22 mouse cellular contexts compared by ENCODE assay signal in genomic region chr9:66488786-66489185, GRCm38 (mm10). TPM values are rescaled to one million over a fixed set of nuclear protein-coding genes. Genes with fewer than 3 reads are reported as not detected.
DNase-seq lines count a peak whose midpoint lies in the region; ATAC-seq and TF ChIP-seq lines count a peak whose summit lies in the region.
"Had no signal": no experiment of that assay in that cellular context is flagged by ENCODE, and none has a peak within 500 bp of the region (broad histone marks: within the 10 kb centered on the region; RNA-seq: fewer than 3 reads in every experiment).

No protein-coding gene starts in this region.

- no peak for TF ChIP-seq CTCF in kidney, postnatal 0 days (IDR thresholded peaks at IDR 0.05; ENCODE audit: low read depth)

- no peak for ATAC-seq in heart, embryonic 12.5 days (ENCODE audit: insufficient number of reproducible peaks, low FRiP score)
- peak; percentile 46; the same call in 1 of the 2 replicates for ATAC-seq in kidney, embryonic 16.5 days (ENCODE audit: low FRiP score, low TSS enrichment)
- ATAC-seq in kidney, embryonic 14.5 days (ENCODE audit: low FRiP score, low TSS enrichment) = no peak
- ATAC-seq in kidney, postnatal 0 days (replicated peaks; ENCODE audit: low FRiP score, low read depth) = no peak
- ATAC-seq: activated CD4-positive, CD25-positive, alpha-beta regulatory T cell, adult 4 months; CD4-positive, CD25-positive, alpha-beta regulatory T cell, adult 4 months; Patski had no signal

- H3K27me3 ChIP-seq in heart, embryonic 12.5 days (replicated peaks) = no peaks in the 10 kb centered on the region
- no peaks in the 10 kb centered on the region for H3K27me3 ChIP-seq in kidney, embryonic 16.5 days (ENCODE audit: insufficient read depth, low read length)
- H3K27me3 ChIP-seq in kidney, embryonic 14.5 days (ENCODE audit: control insufficient read depth, insufficient read depth, low read length) = no peaks in the 10 kb centered on the region
- no peaks in the 10 kb centered on the region for H3K27me3 ChIP-seq in kidney, postnatal 0 days (ENCODE audit: insufficient read depth, low read length)
- H3K27me3 ChIP-seq: CH12.LX, Patski had no signal

- no peaks in the 10 kb centered on the region for H3K9me3 ChIP-seq in heart, embryonic 12.5 days (replicated peaks)
- H3K9me3 ChIP-seq in kidney, embryonic 16.5 days (ENCODE audit: low read length) = no peaks in the 10 kb centered on the region
- no peaks in the 10 kb centered on the region for H3K9me3 ChIP-seq in kidney, embryonic 14.5 days (ENCODE audit: control insufficient read depth, low read length)
- no peaks in the 10 kb centered on the region for H3K9me3 ChIP-seq in kidney, postnatal 0 days (replicated peaks; ENCODE audit: low read length)
- H3K9me3 ChIP-seq: G1E had no signal

- intact Hi-C loops in heart, postnatal 14 days (cut with DNase I) = no loop called here

- H3K27ac ChIP-seq in heart, embryonic 12.5 days (ENCODE audit: poor library complexity, severe bottlenecking) = peak overlapping the region; percentile 27; the same call in 1 of the 2 replicates
- no peak overlapping the region for H3K27ac ChIP-seq in kidney, embryonic 16.5 days (ENCODE audit: low read length)
- H3K27ac ChIP-seq in kidney, embryonic 14.5 days (ENCODE audit: low read depth, low read length) = no peak overlapping the region
- no peak overlapping the region for H3K27ac ChIP-seq in kidney, postnatal 0 days

- H3K36me3 ChIP-seq in heart, embryonic 12.5 days = peaks cover 81% of the 10 kb centered on the region
- H3K36me3 ChIP-seq in kidney, embryonic 16.5 days (ENCODE audit: insufficient read depth, low read length) = peaks cover 59% of the 10 kb centered on the region
- H3K36me3 ChIP-seq in kidney, embryonic 14.5 days (ENCODE audit: control insufficient read depth, insufficient read depth, low read length) = peaks cover 81% of the 10 kb centered on the region
- H3K36me3 ChIP-seq in kidney, postnatal 0 days (ENCODE audit: insufficient read depth, low read length) = peaks cover 47% of the 10 kb centered on the region

- no peak overlapping the region for H3K4me3 ChIP-seq in heart, embryonic 12.5 days
- no peak overlapping the region for H3K4me3 ChIP-seq in kidney, embryonic 16.5 days (ENCODE audit: low read length)
- no peak overlapping the region for H3K4me3 ChIP-seq in kidney, embryonic 14.5 days (ENCODE audit: low read length)
- H3K4me3 ChIP-seq in kidney, postnatal 0 days (replicated peaks; ENCODE audit: low read depth, low read length) = no peak overlapping the region

- no peak overlapping the region for H3K9ac ChIP-seq in heart, embryonic 12.5 days
- H3K9ac ChIP-seq in kidney, embryonic 16.5 days (replicated peaks; ENCODE audit: low read length) = no peak overlapping the region
- H3K9ac ChIP-seq in kidney, embryonic 14.5 days (ENCODE audit: low read depth, low read length) = no peak overlapping the region
- no peak overlapping the region for H3K9ac ChIP-seq in kidney, postnatal 0 days (ENCODE audit: low read depth, low read length)

- peak; percentile 29 for DNase-seq in adrenal gland, adult 2 months
- DNase-seq in adrenal gland, postnatal 14 days = no peak
- DNase-seq in heart, postnatal 14 days = no peak
- peak; percentile 54 for DNase-seq in kidney, postnatal 0 days (ENCODE audit: low spot score)
- no peak for DNase-seq in kidney, postnatal 4 days
- DNase-seq: adrenal gland, adult 8-10 months; adrenal gland, postnatal 10 days; adrenal gland, postnatal 25 days; adrenal gland, postnatal 36 days; B cell, adult 2 months; cerebellum, adult 11 months; cerebellum, adult 11-12 months; cerebellum, adult 18-20 months; cerebellum, adult 2 months had no signal

- no peak overlapping the region for H3K4me2 ChIP-seq in heart, embryonic 12.5 days
- no peak overlapping the region for H3K4me2 ChIP-seq in kidney, embryonic 16.5 days (replicated peaks; ENCODE audit: low read depth, low read length)
- H3K4me2 ChIP-seq in kidney, embryonic 14.5 days (replicated peaks; ENCODE audit: low read depth, low read length) = no peak overlapping the region
- H3K4me2 ChIP-seq in kidney, postnatal 0 days (ENCODE audit: low read length) = no peak overlapping the region

- 0 out of 2 replicates have a peak, but pooled peaks cover 4% of the 10 kb centered on the region for H3K4me1 ChIP-seq in heart, embryonic 12.5 days (replicated peaks)
- H3K4me1 ChIP-seq in kidney, embryonic 16.5 days (ENCODE audit: insufficient read depth, low read length) = no peaks in the 10 kb centered on the region
- no peaks in the 10 kb centered on the region for H3K4me1 ChIP-seq in kidney, embryonic 14.5 days (ENCODE audit: control insufficient read depth, insufficient read depth, low read length)
- no peaks in the 10 kb centered on the region for H3K4me1 ChIP-seq in kidney, postnatal 0 days (replicated peaks; ENCODE audit: insufficient read depth, low read length)

RNA-seq across cellular contexts. Expression of gene Fbxl22, which starts 25.6 kb away (rescaled TPM):
- total RNA-seq in adrenal gland, adult 2 months (2021) = under 1 TPM; 0.52 to 0.75 TPM
- polyA plus RNA-seq in adrenal gland, adult 2 months (2012; rRNA removed) = 1.8 and 2.7 TPM in 2 replicates
- total RNA-seq in adrenal gland, postnatal 14 days (2021) = 0.52 and 1.5 TPM in 2 replicates
- polyA plus RNA-seq in heart, embryonic 12.5 days (2016; fragmentation: Nextera tagmentation; extraction: Ambion mirVana) = 62.2 and 63.9 TPM in 2 replicates
- 10 to 100 TPM; 48.3 to 59.1 TPM for total RNA-seq in heart, postnatal 14 days (2021)
- polyA plus RNA-seq in kidney, embryonic 16.5 days (2015; fragmentation: Nextera tagmentation; extraction: Ambion mirVana) = 2.8 and 6.5 TPM in 2 replicates
- 1.8 and 2.3 TPM in 2 replicates for polyA plus RNA-seq in kidney, embryonic 14.5 days (2014; fragmentation: Nextera tagmentation; extraction: Ambion mirVana)
- 2.2 and 3.2 TPM in 2 replicates for polyA plus RNA-seq in kidney, postnatal 0 days (2015; fragmentation: Nextera tagmentation; extraction: Ambion mirVana)

Comparison
In these comparisons a context has a peak if more than half of its experiments do, and no peak if none do; other contexts are left out.
1. DNase-seq: peak in adrenal gland, adult 2 months (single experiment) and kidney, postnatal 0 days (single experiment); none in adrenal gland, postnatal 14 days (single experiment), heart, postnatal 14 days (0 of 2) and kidney, postnatal 4 days (0 of 2).